Mouse (Mus musculus) adrenal gland (tissue): Measurements from ENCODE around the gene Armcx5.
"Not testable (repeated sequence)": the region's sequence is repeated elsewhere in the genome, so short reads cannot be mapped to it uniquely, and the experiment has no call there.

Experiments used
- intact Hi-C: fragments of 180-260 bp; cut with DNase I; formaldehyde crosslinking; loops from one replicate; pipeline ENCODE4 v1.15.1; 2025
- long read RNA-seq, 2 experiments: library from polyadenylated mRNA; unstranded; transcript quantifications; one replicate each; pipeline ENCODE4 v2.0.0; 2020; ENCODE audit warnings: borderline replicate concordance in 1 of 2; ENCODE audit not compliant: insufficient replicate concordance in 1 of 2

Gene Armcx5
- long read RNA-seq, experiment 1, partial matches to known transcripts: 1 of 5 reads
- long read RNA-seq, experiment 1, other reads (novel, unspliced or antisense): 2 of 5 reads
- long read RNA-seq, experiment 2, partial matches to known transcripts: 0 of 2 reads
- long read RNA-seq, experiment 2, other reads (novel, unspliced or antisense): 0 of 2 reads

DNA sequence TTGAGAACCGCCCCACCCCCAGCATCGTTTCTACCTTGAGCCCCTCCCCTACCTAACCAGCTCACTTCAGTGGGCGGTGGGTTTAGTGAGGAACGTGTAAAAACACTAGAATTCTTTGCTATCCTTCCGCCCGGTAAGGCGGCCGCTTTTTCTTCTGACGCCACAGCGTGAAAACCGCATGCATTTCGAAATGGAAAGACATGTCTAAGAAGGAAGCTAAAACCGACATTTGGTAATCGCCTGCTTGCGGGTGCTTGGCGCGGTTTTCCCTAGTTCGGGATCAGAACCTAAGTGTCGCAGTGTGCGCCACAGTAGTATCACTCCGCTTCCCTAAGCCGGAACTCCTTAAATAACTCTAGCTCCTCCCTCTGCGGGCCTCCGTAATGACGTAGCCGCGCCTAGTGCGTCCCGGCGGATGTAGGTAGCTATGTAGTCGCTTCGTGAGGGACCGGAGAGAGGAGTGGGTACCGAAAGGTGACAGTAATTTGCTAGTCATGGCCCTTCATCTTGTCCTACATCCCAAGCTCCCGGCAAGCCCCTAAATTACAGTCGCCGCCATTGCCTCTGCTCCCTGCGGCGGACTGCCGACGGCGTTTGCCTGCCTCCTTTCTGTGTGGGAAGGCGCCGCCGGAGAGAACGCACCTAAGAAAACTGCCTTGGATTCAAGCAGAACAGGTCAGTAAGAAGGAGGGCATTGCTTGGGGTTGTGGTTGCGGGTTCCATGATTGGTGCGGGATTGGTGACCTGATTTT, at the start of gene Armcx5, which contains the start of gene Gprasp1:
Gene Armcx5 (plus strand): TSS at position 430 of the 752 bp plus-strand sequence.
Gene Gprasp1 (plus strand): TSS at position 430 of the 752 bp plus-strand sequence.
- intact Hi-C loops: no loop called here

DNA sequence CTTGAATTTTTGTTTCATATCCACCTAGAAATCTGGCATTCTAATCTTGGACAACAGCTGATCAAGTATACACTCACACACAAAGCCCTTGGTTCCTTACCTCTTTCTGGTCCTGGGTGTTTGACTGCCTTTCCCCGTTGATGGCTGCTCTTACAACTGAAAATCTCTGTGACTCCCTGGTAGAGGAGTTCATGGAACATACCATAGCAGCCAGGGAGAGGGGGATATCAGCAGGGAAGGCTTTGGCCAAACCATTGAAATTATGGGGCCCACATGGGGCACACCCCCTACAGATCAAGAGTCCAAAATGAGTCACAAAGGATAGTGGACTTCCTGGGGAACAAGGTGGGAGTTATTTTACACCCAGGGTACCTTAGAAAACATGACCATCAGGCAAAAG, 48.9 kb upstream of the Armcx5 start, which contains the start of gene Tcp11x2:
Gene Tcp11x2 (minus strand): TSS at position 158 of the 400 bp plus-strand sequence.
- intact Hi-C loops: no loop called here

DNA sequence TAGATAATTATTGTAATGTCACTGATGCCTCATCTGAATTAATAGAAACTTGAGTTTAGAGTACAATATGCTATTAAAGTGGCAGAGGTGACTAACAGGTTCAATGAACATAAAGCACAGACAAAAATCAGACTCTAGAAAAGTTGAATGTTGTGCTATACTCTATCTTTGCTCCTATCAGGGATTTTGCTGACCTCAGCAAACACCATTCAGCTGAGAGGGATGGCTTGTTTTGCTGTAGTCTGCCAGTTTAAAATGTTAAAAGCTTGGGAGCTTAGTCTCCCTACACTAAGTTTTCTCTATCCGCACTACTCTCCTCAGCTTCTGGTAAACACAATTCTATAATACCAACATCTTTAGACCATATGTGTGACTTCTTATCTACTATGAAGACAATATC, 39.4 kb upstream of the Armcx5 start:
- intact Hi-C loops: no loop called here

DNA sequence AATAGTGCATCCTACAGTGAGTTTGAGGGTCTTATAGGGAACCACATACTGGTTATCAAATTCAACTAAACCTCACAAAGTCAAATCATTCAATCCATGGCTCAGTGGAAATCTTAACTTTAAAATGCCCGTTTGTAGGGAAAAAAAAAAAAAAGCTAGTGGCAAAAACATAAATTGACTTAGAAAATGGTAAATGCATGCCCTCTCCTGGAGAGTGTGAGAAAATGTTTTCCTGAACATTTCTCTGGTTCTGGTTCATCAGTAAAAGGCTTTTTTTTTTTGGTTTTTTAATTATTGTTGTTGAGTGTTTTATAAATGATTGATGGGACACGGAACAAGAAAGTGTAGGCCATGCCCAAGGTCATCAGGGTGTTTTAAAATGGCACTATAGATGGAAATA, 38.2 kb upstream of the Armcx5 start:
- intact Hi-C loops: no loop called here

DNA sequence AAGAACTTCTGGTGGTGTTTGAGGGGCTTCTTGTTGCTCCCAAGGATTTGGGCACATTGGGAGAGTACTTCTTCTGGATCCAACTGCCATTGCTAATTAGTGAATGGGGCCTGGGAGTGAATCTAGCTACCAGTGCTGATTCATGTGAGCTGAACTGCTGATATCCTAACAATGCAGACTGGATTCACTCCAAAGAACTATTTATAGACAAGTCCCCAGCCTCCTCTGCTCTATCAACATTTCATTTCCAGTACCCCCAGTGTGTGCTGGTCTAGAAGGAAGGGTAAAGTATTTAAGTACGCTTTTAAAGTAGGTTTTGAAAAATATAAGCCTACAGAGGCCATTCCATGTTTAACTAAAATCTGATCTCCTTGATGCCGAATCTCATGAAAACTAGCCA, 29.7 kb upstream of the Armcx5 start:
- intact Hi-C loops: no loop called here

DNA sequence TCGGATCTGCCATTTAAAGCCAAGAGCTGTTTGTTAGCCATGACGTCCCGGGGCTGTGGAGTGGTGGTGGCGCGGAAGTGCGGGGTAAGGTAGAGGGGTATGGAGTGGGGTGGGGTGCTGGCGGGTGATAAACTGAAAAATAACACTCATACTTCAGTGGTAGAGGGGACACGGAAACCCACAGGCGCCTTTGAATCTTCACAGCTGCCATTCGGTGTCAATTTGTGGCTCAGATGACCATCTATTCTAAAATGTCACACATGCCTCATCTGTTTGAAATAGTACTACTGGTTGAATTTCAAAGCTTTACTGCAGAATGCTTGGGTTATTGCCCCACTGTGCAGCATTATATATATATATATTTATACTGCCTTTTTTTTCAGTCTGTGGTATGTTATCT, 17.4 kb upstream of the Armcx5 start, which contains the start of gene Tmsb15a:
Gene Tmsb15a (minus strand): TSS at position 101 of the 400 bp plus-strand sequence.
- intact Hi-C loops: no loop called here

DNA sequence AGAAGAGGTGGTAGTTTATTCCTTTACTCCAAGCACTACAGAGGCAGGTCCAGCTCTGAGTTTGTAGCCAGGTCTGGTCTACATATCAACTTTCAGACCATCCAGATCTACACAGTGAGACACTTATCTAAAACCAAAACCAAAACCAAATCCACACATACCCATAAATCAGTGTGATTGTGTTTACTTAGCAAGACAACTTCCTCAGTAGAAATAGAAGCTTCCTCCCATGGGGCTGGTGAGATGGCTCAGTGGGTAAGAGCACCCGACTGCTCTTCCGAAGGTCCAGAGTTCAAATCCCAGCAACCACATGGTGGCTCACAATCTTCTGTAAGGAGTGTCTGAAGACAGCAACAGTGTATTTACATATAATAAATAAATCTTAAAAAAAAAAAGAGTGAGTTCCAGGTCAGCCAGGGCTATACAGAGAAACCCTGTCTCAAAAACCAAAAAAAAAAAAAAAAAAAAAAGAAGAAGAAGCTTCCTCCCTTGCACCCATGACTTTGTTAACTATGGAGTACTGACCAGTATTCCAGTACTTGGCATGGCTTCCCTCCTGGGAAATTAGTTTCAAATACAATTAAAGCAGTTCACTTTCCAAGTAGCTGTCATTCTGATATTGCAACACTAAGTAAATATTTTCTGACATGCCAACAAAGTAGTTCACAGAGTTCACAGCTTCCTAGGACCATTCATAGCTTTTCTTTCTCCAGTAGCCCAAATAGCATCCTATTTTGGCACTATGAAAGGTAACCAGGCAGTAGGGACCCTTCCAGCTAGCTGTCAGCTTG, 3.6 kb upstream of the Armcx5 start:
- intact Hi-C loops: no loop called here

DNA sequence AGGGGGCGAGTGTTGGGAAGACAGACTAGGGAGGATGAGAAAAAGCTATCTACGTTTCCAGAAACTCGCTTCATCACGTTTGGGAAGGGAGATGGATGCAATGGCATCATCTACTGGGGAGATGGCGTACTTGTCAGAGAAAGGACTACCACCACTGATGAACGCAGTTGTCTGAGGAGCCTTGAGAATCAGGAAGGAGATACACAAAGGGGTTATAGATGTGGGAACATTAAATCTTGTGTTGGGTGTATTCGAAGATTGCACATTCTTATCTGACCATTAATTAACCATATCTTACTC, 473 bp downstream of the Armcx5 start:
- intact Hi-C loops: no loop called here

DNA sequence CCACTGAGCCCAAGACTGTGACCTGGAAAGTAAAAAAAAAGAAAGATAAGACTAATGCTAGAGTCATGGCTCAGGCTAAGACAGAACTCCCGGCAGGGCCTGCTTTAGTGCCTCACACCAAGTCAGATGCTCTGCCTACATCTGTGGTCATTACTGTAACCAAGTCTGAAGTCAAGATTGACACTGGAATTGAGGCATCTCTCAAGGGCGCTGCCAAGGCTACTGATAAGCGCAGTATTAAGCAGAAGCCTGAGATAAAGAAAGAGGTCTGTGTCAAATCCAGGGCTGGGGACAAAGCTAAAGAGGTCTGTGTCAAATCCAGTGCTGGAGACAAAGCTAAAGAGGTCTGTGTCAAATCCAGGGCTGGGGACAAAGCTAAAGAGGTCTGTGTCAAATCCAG, 2.8 kb downstream of the Armcx5 start:
- intact Hi-C loops: not testable (repeated sequence)

DNA sequence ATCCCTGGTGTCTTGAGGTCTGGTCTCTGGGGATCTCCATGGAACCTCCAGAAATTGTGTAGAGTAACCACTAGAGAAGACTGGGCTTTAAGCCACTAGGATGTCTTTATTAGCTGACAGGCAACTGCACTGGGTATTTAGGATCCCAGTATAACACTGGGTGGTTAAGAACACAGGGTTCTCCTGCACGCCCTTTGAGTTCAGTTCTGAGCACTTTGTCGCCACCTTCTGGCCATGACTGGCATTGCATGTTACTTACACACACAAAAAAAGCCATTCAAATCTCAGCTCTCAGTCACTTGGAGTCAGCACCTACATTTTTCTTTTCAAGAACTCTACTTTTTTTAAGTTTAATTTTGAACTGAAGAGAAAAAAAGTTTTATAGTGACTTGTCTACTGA, 10.3 kb downstream of the Armcx5 start:
- intact Hi-C loops: loop anchor here (10.0 kb wide), 1 partner anchor 88 kb away; no protein-coding TSS in a partner anchor

DNA sequence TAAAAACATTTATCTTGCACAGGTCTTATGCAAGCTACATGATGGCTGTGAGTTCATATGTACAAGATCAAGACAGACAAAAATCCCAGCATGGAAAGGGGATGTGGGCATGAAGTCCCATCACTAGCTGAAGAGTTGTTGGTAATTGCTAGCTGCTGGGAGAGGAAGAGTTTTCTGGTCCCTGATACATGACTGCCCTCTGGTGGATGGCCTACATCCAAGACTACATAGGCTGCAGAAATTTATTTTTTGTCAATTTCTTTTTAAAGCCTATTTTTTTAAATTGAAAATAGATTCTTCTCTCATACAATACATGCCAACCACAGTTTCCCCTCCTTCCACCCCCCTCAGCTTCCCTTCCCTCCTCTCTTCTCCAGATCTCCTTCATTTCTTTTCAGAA, 19.2 kb downstream of the Armcx5 start:
- intact Hi-C loops: no loop called here

DNA sequence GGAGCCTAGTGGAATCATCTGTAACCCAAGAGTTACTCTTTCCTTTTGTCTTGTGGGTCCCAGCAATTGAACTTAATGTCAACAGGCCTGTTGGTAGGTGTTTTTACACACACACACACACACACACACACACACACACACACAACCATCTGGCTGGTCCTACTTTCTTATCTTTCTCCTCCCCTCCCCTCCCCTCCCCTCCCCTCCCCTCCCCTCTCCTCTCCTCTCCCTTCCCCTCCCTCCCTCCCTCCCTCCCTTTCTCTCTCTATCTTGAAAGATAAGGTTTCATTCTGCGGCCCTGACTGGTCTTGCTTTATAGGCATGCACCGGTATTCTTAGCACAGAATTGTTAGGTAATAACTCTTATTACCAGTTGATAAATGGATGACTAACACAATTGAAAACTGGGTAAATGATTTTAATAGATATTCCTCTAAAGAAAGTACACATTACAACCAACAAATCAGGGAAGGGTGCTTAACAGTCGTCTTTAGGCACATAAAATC, 25.6 kb downstream of the Armcx5 start:
- intact Hi-C loops: no loop called here

DNA sequence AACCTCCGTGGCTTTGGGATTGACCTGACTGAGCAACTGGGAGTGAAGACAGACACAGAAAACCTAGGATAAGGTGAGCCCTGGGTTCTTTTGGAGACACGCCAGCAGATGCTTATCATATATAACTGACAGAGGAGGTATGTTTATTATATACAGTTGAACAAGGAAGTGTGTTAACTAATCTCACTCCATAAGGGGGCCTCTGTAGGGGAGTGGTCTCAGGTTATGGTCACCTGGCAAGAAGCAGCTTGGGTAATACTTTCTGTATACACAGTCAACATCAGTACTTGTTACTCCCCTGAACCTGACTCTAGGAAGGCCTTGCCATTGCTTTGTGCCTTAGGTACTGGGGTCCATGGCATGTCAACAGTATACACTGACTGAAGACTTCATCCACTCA, 26.0 kb downstream of the Armcx5 start:
- intact Hi-C loops: no loop called here

DNA sequence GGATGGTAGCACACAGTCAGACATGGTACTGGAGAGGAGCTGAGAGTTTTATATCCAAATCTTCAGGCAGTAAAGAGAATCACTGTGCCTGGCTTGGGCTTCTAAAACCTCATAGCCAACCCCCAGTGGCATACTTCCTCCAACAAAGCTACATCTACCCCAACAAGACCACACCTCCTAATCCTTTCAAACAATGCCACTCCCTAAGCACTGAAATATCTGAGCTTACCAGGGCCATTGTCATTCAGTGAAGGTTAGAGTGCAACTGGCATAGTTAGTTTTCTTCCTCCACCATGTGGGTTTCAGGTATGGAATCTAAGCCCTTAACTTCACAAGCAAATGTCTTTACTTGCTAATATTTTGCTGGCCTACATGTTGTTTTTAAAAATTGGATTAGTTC, 49.0 kb downstream of the Armcx5 start:
- intact Hi-C loops: no loop called here

DNA sequence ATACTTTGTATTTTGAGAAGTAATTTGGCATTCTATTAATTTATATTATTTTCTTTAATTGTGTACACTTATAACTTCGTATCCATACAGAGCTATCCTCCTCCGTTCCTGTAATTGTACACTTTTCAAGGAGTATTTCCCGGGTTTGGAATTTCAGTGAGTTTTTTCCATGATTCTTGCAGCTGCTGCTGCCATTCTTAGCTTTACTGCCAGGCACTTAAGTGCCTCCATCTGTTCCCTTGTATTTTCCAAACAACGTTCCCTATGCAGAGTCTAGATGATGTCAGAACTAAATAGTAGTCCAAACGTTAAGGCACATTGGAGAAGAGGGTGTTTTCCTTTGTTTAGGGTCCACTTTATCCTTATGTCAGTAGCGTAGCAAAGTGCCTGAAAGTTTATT, 49.8 kb downstream of the Armcx5 start:
- intact Hi-C loops: no loop called here

DNA sequence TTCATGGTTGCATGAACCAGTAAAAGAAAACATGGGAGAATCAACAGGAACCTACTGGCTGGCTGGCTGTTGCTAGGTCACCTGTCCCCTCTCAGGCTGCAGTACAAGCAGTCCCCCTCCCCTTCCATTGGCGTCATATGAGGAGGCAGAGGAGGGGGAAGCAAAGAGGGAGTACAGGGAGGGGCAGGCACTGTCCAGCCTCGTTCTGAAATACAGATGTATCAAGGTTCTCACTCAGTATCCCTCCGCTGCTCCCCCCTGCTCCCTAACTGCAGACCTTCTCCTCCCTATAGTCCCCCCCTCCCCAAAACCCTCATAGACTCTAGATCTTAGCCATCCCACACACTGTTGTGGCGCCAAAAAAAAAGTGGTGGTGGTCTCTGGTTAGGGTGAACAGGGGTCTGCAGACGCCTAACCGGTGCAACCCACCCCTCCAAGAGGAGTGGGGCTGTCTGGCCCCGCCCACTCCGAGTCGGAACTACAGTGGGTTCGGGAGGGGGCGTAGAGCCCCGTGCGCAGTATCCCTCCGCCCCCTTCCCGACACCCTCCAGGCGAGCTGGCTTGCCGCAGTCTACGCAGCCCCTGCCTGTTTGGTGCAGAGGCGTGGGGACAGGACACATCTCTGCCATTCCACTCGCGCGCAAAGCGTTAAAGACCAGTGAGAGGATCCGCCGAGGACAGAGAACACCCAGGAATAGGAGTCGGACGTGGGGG, 53.2 kb downstream of the Armcx5 start:
- intact Hi-C loops: not testable (repeated sequence)

DNA sequence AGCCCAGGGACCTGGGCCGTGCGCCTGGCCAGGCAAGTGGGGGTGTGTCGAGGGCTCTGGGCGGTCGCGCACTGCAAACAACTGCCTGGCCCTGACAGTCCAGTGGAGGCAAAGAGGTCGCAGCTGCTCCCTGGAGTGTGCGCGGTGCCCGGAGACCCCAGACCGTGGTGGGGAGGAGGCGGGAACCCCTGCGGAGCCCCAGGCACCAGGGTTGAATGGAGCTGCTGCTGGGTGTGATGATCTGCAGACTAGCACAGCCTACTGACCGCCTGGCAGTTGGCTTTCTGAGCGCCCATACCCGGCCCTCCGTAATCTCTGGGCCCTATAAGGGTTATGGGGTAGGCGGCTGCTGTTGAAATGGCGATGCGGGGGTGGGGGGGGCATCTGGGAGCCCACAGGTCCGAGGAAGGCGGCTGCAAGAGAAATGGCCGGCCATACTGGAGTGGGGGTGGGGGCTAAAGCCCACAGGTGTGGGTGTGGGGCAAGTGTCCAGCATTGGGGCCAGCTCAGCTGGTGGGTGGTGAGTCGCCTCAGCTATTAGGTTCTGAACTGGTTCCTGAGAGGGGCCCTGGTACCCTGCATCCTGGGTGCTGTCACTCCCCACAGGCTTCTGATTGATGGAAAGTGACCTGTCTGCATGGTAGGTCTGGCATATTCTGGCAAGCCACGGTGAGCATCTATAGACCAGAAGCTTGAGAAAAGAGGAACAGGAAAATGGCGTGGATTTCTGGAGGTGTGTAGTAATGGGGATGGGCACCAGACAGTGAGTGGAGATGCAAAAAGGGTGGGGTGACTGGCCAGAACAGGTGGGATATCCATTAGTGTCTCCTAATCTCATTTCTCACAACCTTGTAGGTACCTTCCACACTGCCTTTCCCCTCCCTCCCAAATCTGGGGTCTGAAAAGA, 54.0 kb downstream of the Armcx5 start:
- intact Hi-C loops: not testable (repeated sequence)
